Mouse (Mus musculus) left cerebral cortex, adult 18-20 months (tissue): ENCODE results near the gene Foxo6. TPM values are rescaled to one million over a fixed set of nuclear protein-coding genes. Genes with fewer than 3 reads are reported as not detected.

ENCODE experiments used
- total RNA-seq, 2 experiments: library from RNA; stranded (reverse); gene quantifications; 2 replicates each; pipeline ENCODE4 v1.2.3; 2021

The Foxo6 gene
- total RNA-seq, 2 experiments from 2014 or later = 13.2 to 17.9 TPM

Other genes starting within 250 kb of the Foxo6 start
- gene AL607142.1, start 222.4 kb downstream of the Foxo6 start, total RNA-seq = not detected
- not detected for gene Edn2, start 126.1 kb downstream of the Foxo6 start, total RNA-seq
- gene Scmh1, start 117.9 kb upstream of the Foxo6 start, total RNA-seq = 10 to 100 TPM; 78.5 to 84.3 TPM
- gene Slfnl1, start 244.9 kb upstream of the Foxo6 start, total RNA-seq = under 1 TPM in 1 of 2 experiments, not detected in 1; 0.19 TPM